ENCODE assay signal across 8 mouse cellular contexts in the genomic region with DNA sequence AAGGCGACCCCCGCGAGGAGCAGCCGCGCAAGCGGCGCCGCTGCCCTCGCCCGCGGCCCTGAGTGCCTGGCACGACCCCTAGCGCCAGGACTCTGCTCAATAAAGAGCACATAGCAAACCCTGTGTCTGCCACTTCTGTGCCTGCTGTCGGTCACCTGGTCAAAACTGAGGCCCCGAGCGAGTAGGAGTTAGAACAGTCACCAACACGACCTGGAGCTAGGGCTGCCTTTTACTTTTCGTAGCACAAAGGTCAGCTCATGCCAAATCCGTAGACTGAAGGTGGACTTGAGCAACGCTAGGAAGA. TPM values are rescaled to one million over a fixed set of nuclear protein-coding genes. Genes with fewer than 3 reads are reported as not detected.
DNase-seq lines count a peak whose midpoint lies in the region; ATAC-seq and TF ChIP-seq lines count a peak whose summit lies in the region.

No protein-coding gene starts in this region.

- no peak overlapping the region for H3K27ac ChIP-seq in lung, embryonic 14.5 days (ENCODE audit: low read depth)
- no peak overlapping the region for H3K27ac ChIP-seq in forebrain, embryonic 11.5 days (ENCODE audit: low read depth, low read length)
- H3K27ac ChIP-seq in limb, embryonic 11.5 days (replicated peaks; ENCODE audit: low read depth, low read length) = no peak overlapping the region
- H3K27ac ChIP-seq in neural tube, embryonic 14.5 days (ENCODE audit: low read depth, low read length) = no peak overlapping the region

- peaks cover 27% of the 10 kb centered on the region for H3K27me3 ChIP-seq in lung, embryonic 14.5 days (ENCODE audit: insufficient read depth, low read length)
- H3K27me3 ChIP-seq in forebrain, embryonic 11.5 days (ENCODE audit: control insufficient read depth, insufficient read depth, low read length) = peaks cover 18% of the 10 kb centered on the region
- peaks cover 14% of the 10 kb centered on the region for H3K27me3 ChIP-seq in limb, embryonic 11.5 days (ENCODE audit: control insufficient read depth, insufficient read depth, low read length)
- H3K27me3 ChIP-seq in neural tube, embryonic 14.5 days (ENCODE audit: control insufficient read depth, insufficient read depth, low read length) = peaks cover 2% of the 10 kb centered on the region; the same call in 1 of the 2 replicates

- TF ChIP-seq CTCF in lung, embryonic 14.5 days (IDR thresholded peaks at IDR 0.05; ENCODE audit: low read depth) = no peak

- DNase-seq in lung, embryonic 14.5 days = no peak
- no peak for DNase-seq in lung, adult 18-20 months
- DNase-seq in forebrain, embryonic 11.5 days (ENCODE audit: low spot score) = no peak
- DNase-seq in limb, embryonic 11.5 days (ENCODE audit: low spot score) = no peak
- DNase-seq in right cerebral cortex, postnatal 36 days (ENCODE audit: low spot score in 2 of 2) = no peak
- DNase-seq in thymus, postnatal 4 days = no peak
- no peak for DNase-seq in right cerebral cortex, postnatal 25 days

- peak overlapping the region; percentile 39 for H3K4me3 ChIP-seq in lung, embryonic 14.5 days (ENCODE audit: low read depth, low read length)
- H3K4me3 ChIP-seq in forebrain, embryonic 11.5 days (ENCODE audit: low read depth, low read length) = peak overlapping the region; percentile 35
- H3K4me3 ChIP-seq in limb, embryonic 11.5 days (ENCODE audit: low read depth, low read length) = peak overlapping the region; percentile 34; the same call in 1 of the 2 replicates
- peak overlapping the region; percentile 37 for H3K4me3 ChIP-seq in neural tube, embryonic 14.5 days (ENCODE audit: low read depth, low read length)

- peaks cover 17% of the 10 kb centered on the region for H3K4me1 ChIP-seq in lung, embryonic 14.5 days (ENCODE audit: insufficient read depth)
- H3K4me1 ChIP-seq in forebrain, embryonic 11.5 days (replicated peaks; ENCODE audit: control insufficient read depth, insufficient read depth, low read length) = peaks cover 19% of the 10 kb centered on the region
- H3K4me1 ChIP-seq in limb, embryonic 11.5 days (ENCODE audit: control insufficient read depth, insufficient read depth, low read length) = peaks cover 13% of the 10 kb centered on the region
- H3K4me1 ChIP-seq in neural tube, embryonic 14.5 days (ENCODE audit: control insufficient read depth, insufficient read depth, low read length) = peaks cover 9% of the 10 kb centered on the region; the same call in 1 of the 2 replicates

- H3K9me3 ChIP-seq in lung, embryonic 14.5 days (ENCODE audit: low read depth, low read length) = no peaks in the 10 kb centered on the region
- H3K9me3 ChIP-seq in forebrain, embryonic 11.5 days (ENCODE audit: control insufficient read depth, low read length) = no peaks in the 10 kb centered on the region
- no peaks in the 10 kb centered on the region for H3K9me3 ChIP-seq in limb, embryonic 11.5 days (ENCODE audit: control insufficient read depth, low read length)
- H3K9me3 ChIP-seq in neural tube, embryonic 14.5 days (ENCODE audit: control insufficient read depth, low read length) = no peaks in the 10 kb centered on the region

- H3K9ac ChIP-seq in lung, embryonic 14.5 days = no peak overlapping the region
- peak overlapping the region; percentile 49; the same call in 1 of the 2 replicates for H3K9ac ChIP-seq in forebrain, embryonic 11.5 days (ENCODE audit: low read length)
- no peak overlapping the region; the same call in 1 of the 2 replicates for H3K9ac ChIP-seq in limb, embryonic 11.5 days (ENCODE audit: low read length)
- H3K9ac ChIP-seq in neural tube, embryonic 14.5 days (replicated peaks; ENCODE audit: low read depth, low read length) = no peak overlapping the region

- peak overlapping the region; percentile 90 for H3K4me2 ChIP-seq in lung, embryonic 14.5 days
- peak overlapping the region; percentile 85; the same call in 1 of the 2 replicates for H3K4me2 ChIP-seq in forebrain, embryonic 11.5 days (ENCODE audit: low read depth, low read length, severe bottlenecking)
- peak overlapping the region; percentile 85 for H3K4me2 ChIP-seq in limb, embryonic 11.5 days (ENCODE audit: low read depth, severe bottlenecking)
- peak overlapping the region; percentile 85 for H3K4me2 ChIP-seq in neural tube, embryonic 14.5 days (ENCODE audit: low read depth, low read length)

- WGBS in lung, embryonic 14.5 days = 15% methylated on average over 20 of the region's 20 CpGs
- WGBS in forebrain, embryonic 11.5 days = 19% methylated on average over 20 of the region's 20 CpGs
- 17% methylated on average over 20 of the region's 20 CpGs for WGBS in limb, embryonic 11.5 days
- 13% methylated on average over 19 of the region's 20 CpGs for WGBS in neural tube, embryonic 14.5 days

- 0 out of 2 replicates have a peak, but pooled peaks cover 3% of the 10 kb centered on the region for H3K36me3 ChIP-seq in lung, embryonic 14.5 days (ENCODE audit: insufficient read depth)
- no peaks in the 10 kb centered on the region for H3K36me3 ChIP-seq in forebrain, embryonic 11.5 days (ENCODE audit: control insufficient read depth, insufficient read depth, low read length)
- H3K36me3 ChIP-seq in limb, embryonic 11.5 days (ENCODE audit: control insufficient read depth, insufficient read depth, low read length) = 0 out of 2 replicates have a peak, but pooled peaks cover 2% of the 10 kb centered on the region
- no peaks in the 10 kb centered on the region for H3K36me3 ChIP-seq in neural tube, embryonic 14.5 days (ENCODE audit: control insufficient read depth, insufficient read depth, low read length)

- no peak for ATAC-seq in lung, embryonic 14.5 days (ENCODE audit: insufficient read depth)
- ATAC-seq in forebrain, embryonic 11.5 days (replicated peaks; ENCODE audit: low FRiP score) = no peak
- no peak for ATAC-seq in limb, embryonic 11.5 days (ENCODE audit: insufficient number of reproducible peaks, low FRiP score, low TSS enrichment, low read depth)
- ATAC-seq in neural tube, embryonic 14.5 days (ENCODE audit: low read depth) = no peak

RNA-seq across cellular contexts. Expression of a gene that starts 1.7 kb away (rescaled TPM):
- polyA plus RNA-seq in lung, embryonic 14.5 days (2014; fragmentation: Nextera tagmentation; extraction: Ambion mirVana) = 0.36 and 0.37 TPM in 2 replicates
- 0.41 and 0.77 TPM in 2 replicates for polyA plus RNA-seq in forebrain, embryonic 11.5 days (2014; fragmentation: Nextera tagmentation; extraction: Ambion mirVana)
- 0.19 and 0.20 TPM in 2 replicates for polyA plus RNA-seq in limb, embryonic 11.5 days (2014; fragmentation: Nextera tagmentation; extraction: Ambion mirVana)
- 0.30 and 0.62 TPM in 2 replicates for polyA plus RNA-seq in neural tube, embryonic 14.5 days (2014; fragmentation: Nextera tagmentation; extraction: Ambion mirVana)

RNA-seq across cellular contexts. Expression of a gene that starts 3.0 kb away (rescaled TPM):
- 1.2 and 1.4 TPM in 2 replicates for polyA plus RNA-seq in lung, embryonic 14.5 days (2014; fragmentation: Nextera tagmentation; extraction: Ambion mirVana)
- 2.3 and 4.5 TPM in 2 replicates for polyA plus RNA-seq in forebrain, embryonic 11.5 days (2014; fragmentation: Nextera tagmentation; extraction: Ambion mirVana)
- polyA plus RNA-seq in limb, embryonic 11.5 days (2014; fragmentation: Nextera tagmentation; extraction: Ambion mirVana) = 0.95 and 1.0 TPM in 2 replicates
- 1.6 and 1.9 TPM in 2 replicates for polyA plus RNA-seq in neural tube, embryonic 14.5 days (2014; fragmentation: Nextera tagmentation; extraction: Ambion mirVana)

RNA-seq across cellular contexts. Expression of a gene that starts 8.9 kb away (rescaled TPM):
- 2.6 and 3.2 TPM in 2 replicates for polyA plus RNA-seq in lung, embryonic 14.5 days (2014; fragmentation: Nextera tagmentation; extraction: Ambion mirVana)
- polyA plus RNA-seq in forebrain, embryonic 11.5 days (2014; fragmentation: Nextera tagmentation; extraction: Ambion mirVana) = 5.5 and 7.6 TPM in 2 replicates
- 1.4 and 1.5 TPM in 2 replicates for polyA plus RNA-seq in limb, embryonic 11.5 days (2014; fragmentation: Nextera tagmentation; extraction: Ambion mirVana)
- 11.5 and 16.8 TPM in 2 replicates for polyA plus RNA-seq in neural tube, embryonic 14.5 days (2014; fragmentation: Nextera tagmentation; extraction: Ambion mirVana)

RNA-seq across cellular contexts. Expression of a gene that starts 19.9 kb away (rescaled TPM):
- 12.4 and 13.6 TPM in 2 replicates for polyA plus RNA-seq in lung, embryonic 14.5 days (2014; fragmentation: Nextera tagmentation; extraction: Ambion mirVana)
- polyA plus RNA-seq in forebrain, embryonic 11.5 days (2014; fragmentation: Nextera tagmentation; extraction: Ambion mirVana) = 17.6 and 18.6 TPM in 2 replicates
- polyA plus RNA-seq in limb, embryonic 11.5 days (2014; fragmentation: Nextera tagmentation; extraction: Ambion mirVana) = 8.9 and 10.9 TPM in 2 replicates
- 0.92 and 1.8 TPM in 2 replicates for polyA plus RNA-seq in neural tube, embryonic 14.5 days (2014; fragmentation: Nextera tagmentation; extraction: Ambion mirVana)

RNA-seq across cellular contexts. Expression of a gene that starts 53.7 kb away (rescaled TPM):
- polyA plus RNA-seq in lung, embryonic 14.5 days (2014; fragmentation: Nextera tagmentation; extraction: Ambion mirVana) = 24.1 and 25.9 TPM in 2 replicates
- 10.0 and 10.6 TPM in 2 replicates for polyA plus RNA-seq in forebrain, embryonic 11.5 days (2014; fragmentation: Nextera tagmentation; extraction: Ambion mirVana)
- polyA plus RNA-seq in limb, embryonic 11.5 days (2014; fragmentation: Nextera tagmentation; extraction: Ambion mirVana) = 13.5 and 15.9 TPM in 2 replicates
- 16.0 and 17.5 TPM in 2 replicates for polyA plus RNA-seq in neural tube, embryonic 14.5 days (2014; fragmentation: Nextera tagmentation; extraction: Ambion mirVana)
